Mouse (Mus musculus) stomach, adult 2 months (tissue): Measurements from ENCODE around the gene Tmem130. TPM values are rescaled to one million over a fixed set of nuclear protein-coding genes. Genes with fewer than 3 reads are reported as not detected.

Source experiments
- polyA plus RNA-seq: library from polyadenylated mRNA; depleted of rRNA; stranded (reverse); fragments of >200 nt; gene quantifications from 2 replicates; pipeline ENCODE4 v1.2.3, GENCODE M21; 2012; rRNA removed

Tmem130 gene
- polyA plus RNA-seq: 0.67 and 0.83 TPM in 2 replicates

DNA sequence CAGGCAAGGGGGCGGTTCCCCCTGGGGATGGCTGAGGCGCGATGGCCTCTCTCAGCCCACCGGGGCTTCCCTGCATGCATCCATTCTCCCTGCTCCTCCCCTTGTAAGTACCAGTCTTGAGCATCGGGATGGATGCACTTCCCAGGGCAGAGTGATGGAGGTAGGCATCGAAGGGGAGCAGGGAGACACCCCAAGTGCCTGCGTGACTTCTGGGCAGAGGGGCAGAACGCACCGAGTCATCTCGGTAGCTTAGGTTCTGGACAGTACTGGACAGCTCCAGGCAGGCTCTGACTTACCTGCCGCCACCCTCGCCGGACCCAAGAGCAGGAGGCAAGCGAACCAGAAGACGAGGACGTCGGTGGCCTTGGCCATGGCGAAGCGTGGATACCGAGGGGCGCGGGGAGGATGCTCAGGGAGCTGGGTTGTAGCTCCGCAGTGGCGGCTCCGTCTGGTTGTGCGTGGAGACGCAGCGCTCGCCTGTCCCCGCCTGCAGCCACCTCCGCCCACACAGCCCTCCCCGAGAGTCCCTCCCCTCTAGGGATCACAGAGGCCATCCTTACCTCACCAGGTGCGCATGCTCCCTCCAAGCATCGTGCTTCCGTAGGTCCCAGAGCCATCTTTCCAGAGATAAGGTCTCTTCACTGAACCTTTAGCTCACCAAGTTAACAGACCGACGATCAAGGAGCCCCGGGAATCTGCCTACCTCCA, at the start of gene Tmem130:
TSS of gene Tmem130 (minus strand) at position 658 of the 708 bp plus-strand sequence.

DNA sequence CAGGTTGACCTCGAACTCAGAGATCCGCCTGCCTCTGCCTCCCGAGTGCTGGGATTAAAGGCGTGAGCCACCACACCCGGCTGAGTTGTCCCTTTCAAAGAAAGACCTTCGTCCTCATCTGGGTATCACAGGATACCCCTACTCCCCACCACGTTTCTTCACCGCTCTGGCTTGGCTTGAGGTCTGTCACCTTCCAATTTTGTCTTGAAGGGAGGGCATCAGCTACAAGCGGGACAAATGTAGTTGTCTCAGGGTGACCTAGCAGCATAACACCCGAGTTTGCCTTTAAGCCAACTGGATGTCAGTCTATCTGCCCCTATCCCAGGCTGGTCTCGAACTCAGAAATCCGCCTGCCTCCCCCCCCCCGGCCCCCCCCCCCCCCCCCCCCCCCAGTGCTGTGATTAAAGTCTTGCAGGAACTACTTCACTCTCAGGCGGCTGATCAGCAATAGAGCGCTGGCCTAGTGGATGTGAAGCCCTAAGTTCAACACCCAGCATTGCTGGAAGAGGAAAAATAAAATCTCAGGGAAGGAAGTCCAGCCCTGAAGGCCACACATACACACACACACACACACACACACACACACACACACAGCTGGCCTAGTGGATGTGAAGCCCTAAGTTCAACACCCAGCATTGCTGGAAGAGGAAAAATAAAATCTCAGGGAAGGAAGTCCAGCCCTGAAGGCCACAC, 5.6 kb upstream of the Tmem130 start, which contains the start of gene Trrap:
TSS of gene Trrap (plus strand) at position 627 of the 693 bp plus-strand sequence.

Other genes with a start within 250 kb of the Tmem130 start
- 4.0 and 6.7 TPM in 2 replicates for gene Nptx2, start 215.9 kb downstream of the Tmem130 start, polyA plus RNA-seq
- 30.0 and 34.0 TPM in 2 replicates for gene Trrap, start 5.9 kb upstream of the Tmem130 start, polyA plus RNA-seq
- gene Smurf1, start 204.0 kb upstream of the Tmem130 start, polyA plus RNA-seq: 14.7 and 15.0 TPM in 2 replicates